Mouse (Mus musculus): ENCODE results near the gene Nccrp1. TPM values are rescaled to one million over a fixed set of nuclear protein-coding genes. Genes with fewer than 3 reads are reported as not detected.

Gene Nccrp1
- polyA plus RNA-seq, 1 experiment from 2014 or later = not detected

GRCm38 (mm10) chr7:28581721-28582120 is 34.7 kb upstream of the Nccrp1 start:
- WGBS = 67% methylated on average over 4 of the region's 4 CpGs
- H3K9ac ChIP-seq = no peak overlapping the region

GRCm38 (mm10) chr7:28579826-28580225 is 32.8 kb upstream of the Nccrp1 start:
- WGBS = 79% methylated on average over 5 of the region's 5 CpGs
- H3K27ac ChIP-seq (replicated peaks) = no peak overlapping the region
- no peaks in the 10 kb centered on the region for H3K9me3 ChIP-seq
- peaks cover 96% of the 10 kb centered on the region for H3K4me1 ChIP-seq
- no peak for ATAC-seq (ENCODE audit: extremely low read depth, insufficient number of reproducible peaks, low FRiP score, low TSS enrichment)
- H3K9ac ChIP-seq = 0 out of 2 replicates have a peak overlapping the region, but pooled peaks have one; percentile 10
- no peak overlapping the region for H3K4me3 ChIP-seq
- H3K36me3 ChIP-seq = 0 out of 2 replicates have a peak, but pooled peaks cover 7% of the 10 kb centered on the region
- H3K27me3 ChIP-seq (replicated peaks) = no peaks in the 10 kb centered on the region
- no peak overlapping the region for H3K4me2 ChIP-seq

More at GRCm38 (mm10) chr7:28581721-28582120, 34.7 kb upstream of the Nccrp1 start:
- no peak for ATAC-seq (ENCODE audit: extremely low read depth, insufficient number of reproducible peaks, low FRiP score, low TSS enrichment)
- H3K4me2 ChIP-seq = no peak overlapping the region
- H3K9me3 ChIP-seq = no peaks in the 10 kb centered on the region
- 0 out of 2 replicates have a peak overlapping the region, but pooled peaks have one; percentile 4 for H3K27ac ChIP-seq (replicated peaks)
- 0 out of 2 replicates have a peak, but pooled peaks cover 7% of the 10 kb centered on the region for H3K36me3 ChIP-seq
- no peak overlapping the region for H3K4me3 ChIP-seq
- no peaks in the 10 kb centered on the region for H3K27me3 ChIP-seq (replicated peaks)
- peaks cover 98% of the 10 kb centered on the region for H3K4me1 ChIP-seq

GRCm38 (mm10) chr7:28578543-28579053 is 31.5 kb upstream of the Nccrp1 start:
- Histone ChIP-seq H3K36me3 (0 out of 2 replicates have a peak, but pooled peaks cover 7% of the 10 kb centered on the region), H3K27ac (replicated peaks) (peak overlapping the region; percentile 80), H3K9me3 (no peaks in the 10 kb centered on the region), H3K4me2 (no peak overlapping the region), H3K9ac (0 out of 2 replicates have a peak overlapping the region, but pooled peaks have one; percentile 48), H3K4me3 (no peak overlapping the region), H3K27me3 (replicated peaks) (no peaks in the 10 kb centered on the region), H3K4me1 (peaks cover 92% of the 10 kb centered on the region)
- 62% methylated on average over 5 of the region's 5 CpGs for WGBS
- no peak for ATAC-seq (ENCODE audit: extremely low read depth, insufficient number of reproducible peaks, low FRiP score, low TSS enrichment)

GRCm38 (mm10) chr7:28577826-28578542 is 30.9 kb upstream of the Nccrp1 start:
- Histone ChIP-seq H3K27ac (replicated peaks) (peak overlapping the region; percentile 80), H3K27me3 (replicated peaks) (no peaks in the 10 kb centered on the region), H3K36me3 (0 out of 2 replicates have a peak, but pooled peaks cover 7% of the 10 kb centered on the region), H3K9me3 (no peaks in the 10 kb centered on the region), H3K9ac (peak overlapping the region; percentile 48), H3K4me3 (no peak overlapping the region), H3K4me2 (no peak overlapping the region), H3K4me1 (peaks cover 92% of the 10 kb centered on the region)
- ATAC-seq (ENCODE audit: extremely low read depth, insufficient number of reproducible peaks, low FRiP score, low TSS enrichment) = no peak
- WGBS = 72% methylated on average over 9 of the region's 9 CpGs

- peak overlapping the region; percentile 48 for H3K9ac ChIP-seq
- H3K27ac ChIP-seq (replicated peaks) = peak overlapping the region; percentile 80; the same call in 1 of the 2 replicates
- 0 out of 2 replicates have a peak, but pooled peaks cover 7% of the 10 kb centered on the region for H3K36me3 ChIP-seq
- H3K4me3 ChIP-seq = no peak overlapping the region
- H3K9me3 ChIP-seq = no peaks in the 10 kb centered on the region
- 0 out of 2 replicates have a peak overlapping the region, but pooled peaks have one; percentile 8 for H3K4me2 ChIP-seq
- ATAC-seq (ENCODE audit: extremely low read depth, insufficient number of reproducible peaks, low FRiP score, low TSS enrichment) = no peak
- peaks cover 93% of the 10 kb centered on the region for H3K4me1 ChIP-seq
- WGBS = 72% methylated on average over 5 of the region's 5 CpGs
- no peaks in the 10 kb centered on the region for H3K27me3 ChIP-seq (replicated peaks)
These were observed 29.3 kb upstream of the Nccrp1 start for GRCm38 (mm10) chr7:28576271-28576914.

GRCm38 (mm10) chr7:28575597-28575996 is 28.5 kb upstream of the Nccrp1 start:
- Histone ChIP-seq H3K27me3 (replicated peaks) (no peaks in the 10 kb centered on the region), H3K36me3 (0 out of 2 replicates have a peak, but pooled peaks cover under 1% of the 10 kb centered on the region), H3K9me3 (no peaks in the 10 kb centered on the region), H3K9ac (no peak overlapping the region), H3K4me1 (peaks cover 93% of the 10 kb centered on the region), H3K27ac (replicated peaks) (no peak overlapping the region), H3K4me2 (no peak overlapping the region), H3K4me3 (no peak overlapping the region)
- no peak for ATAC-seq (ENCODE audit: extremely low read depth, insufficient number of reproducible peaks, low FRiP score, low TSS enrichment)
- WGBS = 83% methylated on average over 11 of the region's 11 CpGs

GRCm38 (mm10) chr7:28573236-28573635 is 26.2 kb upstream of the Nccrp1 start:
- peaks cover 81% of the 10 kb centered on the region for H3K4me1 ChIP-seq
- no peak overlapping the region for H3K4me3 ChIP-seq
- no peaks in the 10 kb centered on the region for H3K9me3 ChIP-seq
- no peak overlapping the region for H3K9ac ChIP-seq
- ATAC-seq (ENCODE audit: extremely low read depth, insufficient number of reproducible peaks, low FRiP score, low TSS enrichment) = no peak
- peaks cover 11% of the 10 kb centered on the region for H3K36me3 ChIP-seq
- 89% methylated on average over 3 of the region's 3 CpGs for WGBS
- H3K27me3 ChIP-seq (replicated peaks) = no peaks in the 10 kb centered on the region
- no peak overlapping the region for H3K27ac ChIP-seq (replicated peaks)
- H3K4me2 ChIP-seq = no peak overlapping the region

- H3K4me3 ChIP-seq = no peak overlapping the region
- no peak overlapping the region for H3K27ac ChIP-seq (replicated peaks)
- peaks cover 76% of the 10 kb centered on the region for H3K4me1 ChIP-seq
- no peaks in the 10 kb centered on the region for H3K27me3 ChIP-seq (replicated peaks)
- no peak for ATAC-seq (ENCODE audit: extremely low read depth, insufficient number of reproducible peaks, low FRiP score, low TSS enrichment)
- peaks cover 16% of the 10 kb centered on the region for H3K36me3 ChIP-seq
- H3K9ac ChIP-seq = 0 out of 2 replicates have a peak overlapping the region, but pooled peaks have one; percentile 15
- no peak overlapping the region for H3K4me2 ChIP-seq
- H3K9me3 ChIP-seq = no peaks in the 10 kb centered on the region
- 78% methylated on average over 5 of the region's 5 CpGs for WGBS
These were observed 25.6 kb upstream of the Nccrp1 start for GRCm38 (mm10) chr7:28572689-28573088.

GRCm38 (mm10) chr7:28570982-28571682 is 24.1 kb upstream of the Nccrp1 start:
- H3K4me2 ChIP-seq = no peak overlapping the region
- H3K36me3 ChIP-seq = peaks cover 31% of the 10 kb centered on the region
- no peaks in the 10 kb centered on the region for H3K27me3 ChIP-seq (replicated peaks)
- no peaks in the 10 kb centered on the region for H3K9me3 ChIP-seq
- peak overlapping the region; percentile 58 for H3K9ac ChIP-seq
- H3K4me1 ChIP-seq = peaks cover 60% of the 10 kb centered on the region
- H3K27ac ChIP-seq (replicated peaks) = peak overlapping the region; percentile 30
- WGBS = 38% methylated on average over 5 of the region's 5 CpGs
- no peak for ATAC-seq (ENCODE audit: extremely low read depth, insufficient number of reproducible peaks, low FRiP score, low TSS enrichment)
- H3K4me3 ChIP-seq = no peak overlapping the region

GRCm38 (mm10) chr7:28570291-28570981 is 23.4 kb upstream of the Nccrp1 start:
- H3K27ac ChIP-seq (replicated peaks) = peak overlapping the region; percentile 30
- H3K9ac ChIP-seq = peak overlapping the region; percentile 58

More at GRCm38 (mm10) chr7:28570291-28570981, 23.4 kb upstream of the Nccrp1 start:
- no peaks in the 10 kb centered on the region for H3K27me3 ChIP-seq (replicated peaks)
- H3K4me2 ChIP-seq = no peak overlapping the region
- H3K4me3 ChIP-seq = no peak overlapping the region
- peaks cover 54% of the 10 kb centered on the region for H3K4me1 ChIP-seq
- H3K36me3 ChIP-seq = peaks cover 38% of the 10 kb centered on the region
- WGBS = 55% methylated on average over 12 of the region's 12 CpGs
- no peaks in the 10 kb centered on the region for H3K9me3 ChIP-seq
- ATAC-seq (ENCODE audit: extremely low read depth, insufficient number of reproducible peaks, low FRiP score, low TSS enrichment) = no peak

All from heart, embryonic 13.5 days (tissue).